Mouse (Mus musculus): ENCODE data around the gene Sectm1a.
"Not testable (repeated sequence)": the region's sequence is repeated elsewhere in the genome, so short reads cannot be mapped to it uniquely, and the experiment has no call there.

Sectm1a gene

GRCm38 (mm10) chr11:121069662-121070061 is 11.4 kb downstream of the Sectm1a start:
- DNase-seq (ENCODE audit: low read depth, low spot score); H3K27me3 ChIP-seq (ENCODE audit: control insufficient read depth, insufficient read depth, low read length, poor library complexity, severe bottlenecking); H3K36me3 ChIP-seq (ENCODE audit: control insufficient read depth, insufficient read depth, low read length, poor library complexity, severe bottlenecking): not testable (repeated sequence)

DNA sequence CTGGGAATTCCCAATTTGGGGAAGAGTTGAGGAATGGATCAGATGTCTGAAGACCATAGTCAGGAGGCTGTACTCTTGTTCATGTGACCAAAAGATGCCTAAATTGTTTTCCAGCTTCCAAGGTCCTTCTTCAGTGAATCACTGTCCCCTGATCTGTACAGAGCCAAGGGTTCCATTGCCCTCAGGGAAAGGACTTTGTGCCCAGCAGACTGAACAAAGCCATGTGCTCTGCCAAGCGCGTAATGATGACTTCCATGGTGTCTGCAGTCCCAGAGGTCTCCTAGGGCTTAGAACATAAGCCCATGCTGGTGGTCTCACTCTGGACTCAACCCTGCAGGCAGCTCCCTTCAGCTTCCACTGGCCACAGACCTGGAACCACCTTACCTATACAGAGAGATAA is 13.1 kb downstream of the Sectm1a start:
- no peaks in the 10 kb centered on the region for H3K27me3 ChIP-seq (ENCODE audit: control insufficient read depth, insufficient read depth, low read length, poor library complexity, severe bottlenecking)
- H3K36me3 ChIP-seq (ENCODE audit: control insufficient read depth, insufficient read depth, low read length, poor library complexity, severe bottlenecking) = no peaks in the 10 kb centered on the region
- no peak for DNase-seq (ENCODE audit: low read depth, low spot score)

DNA sequence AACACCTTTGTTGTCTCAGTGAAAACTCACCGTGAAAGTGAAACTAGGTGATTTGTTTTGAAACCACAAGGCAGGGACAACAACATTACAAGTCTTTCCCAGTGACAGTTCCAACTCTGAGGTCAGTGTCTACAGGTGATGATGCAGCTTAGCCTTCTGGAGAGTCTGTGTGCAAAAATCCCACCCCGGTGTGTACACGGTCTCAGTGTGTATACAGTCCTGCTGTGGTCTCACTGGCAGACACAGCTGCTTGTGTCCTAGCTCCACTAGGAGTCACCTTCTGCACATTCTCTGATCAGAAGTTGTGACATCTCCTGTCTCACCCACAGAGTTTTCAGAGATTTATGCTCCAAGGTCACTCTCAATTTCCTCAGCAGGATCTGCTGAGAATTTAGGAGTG is 16.8 kb downstream of the Sectm1a start:
- peak; percentile 38 for DNase-seq (ENCODE audit: low read depth, low spot score)
- Histone ChIP-seq H3K27me3 (ENCODE audit: control insufficient read depth, insufficient read depth, low read length, poor library complexity, severe bottlenecking) (no peaks in the 10 kb centered on the region), H3K36me3 (ENCODE audit: control insufficient read depth, insufficient read depth, low read length, poor library complexity, severe bottlenecking) (no peaks in the 10 kb centered on the region)

GRCm38 (mm10) chr11:121063379-121063778 is 17.6 kb downstream of the Sectm1a start, which contains the start of gene Sectm1b:
Gene Sectm1b, minus strand, starts transcription at chr11:121063569.
- DNase-seq (ENCODE audit: low read depth, low spot score) = no peak
- Histone ChIP-seq H3K36me3 (ENCODE audit: control insufficient read depth, insufficient read depth, low read length, poor library complexity, severe bottlenecking) (no peaks in the 10 kb centered on the region), H3K27me3 (ENCODE audit: control insufficient read depth, insufficient read depth, low read length, poor library complexity, severe bottlenecking) (no peaks in the 10 kb centered on the region)

- no peaks in the 10 kb centered on the region for H3K36me3 ChIP-seq (ENCODE audit: control insufficient read depth, insufficient read depth, low read length, poor library complexity, severe bottlenecking)
- no peaks in the 10 kb centered on the region for H3K27me3 ChIP-seq (ENCODE audit: control insufficient read depth, insufficient read depth, low read length, poor library complexity, severe bottlenecking)
- no peak for DNase-seq (ENCODE audit: low read depth, low spot score)
Measured at GRCm38 (mm10) chr11:121061615-121062014, 19.4 kb downstream of the Sectm1a start.

GRCm38 (mm10) chr11:121060401-121061067 is 20.5 kb downstream of the Sectm1a start:
- not testable (repeated sequence) for DNase-seq (ENCODE audit: low read depth, low spot score); H3K27me3 ChIP-seq (ENCODE audit: control insufficient read depth, insufficient read depth, low read length, poor library complexity, severe bottlenecking); H3K36me3 ChIP-seq (ENCODE audit: control insufficient read depth, insufficient read depth, low read length, poor library complexity, severe bottlenecking)

DNA sequence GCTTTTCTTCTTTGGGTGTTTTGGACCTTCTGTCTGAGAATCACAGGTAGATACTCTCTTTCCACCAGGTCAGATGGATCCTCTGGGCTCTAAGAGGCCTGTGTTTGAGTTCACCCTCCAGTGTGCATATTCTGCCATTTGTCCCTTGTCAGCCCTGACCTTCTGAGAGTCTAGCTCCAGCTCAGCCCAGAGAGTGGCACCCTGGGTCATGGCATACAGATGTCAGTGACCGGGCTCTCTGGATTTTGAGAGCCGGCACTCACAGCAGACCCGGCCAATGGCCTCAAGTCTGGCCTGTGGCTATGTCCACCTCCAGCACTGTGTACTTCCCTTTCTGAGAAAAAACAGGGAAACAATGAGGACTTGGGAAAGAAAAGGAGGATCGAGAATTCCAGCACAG is 21.5 kb downstream of the Sectm1a start:
- Histone ChIP-seq H3K27me3 (ENCODE audit: control insufficient read depth, insufficient read depth, low read length, poor library complexity, severe bottlenecking) (no peaks in the 10 kb centered on the region), H3K36me3 (ENCODE audit: control insufficient read depth, insufficient read depth, low read length, poor library complexity, severe bottlenecking) (no peaks in the 10 kb centered on the region)
- DNase-seq (ENCODE audit: low read depth, low spot score) = no peak

DNA sequence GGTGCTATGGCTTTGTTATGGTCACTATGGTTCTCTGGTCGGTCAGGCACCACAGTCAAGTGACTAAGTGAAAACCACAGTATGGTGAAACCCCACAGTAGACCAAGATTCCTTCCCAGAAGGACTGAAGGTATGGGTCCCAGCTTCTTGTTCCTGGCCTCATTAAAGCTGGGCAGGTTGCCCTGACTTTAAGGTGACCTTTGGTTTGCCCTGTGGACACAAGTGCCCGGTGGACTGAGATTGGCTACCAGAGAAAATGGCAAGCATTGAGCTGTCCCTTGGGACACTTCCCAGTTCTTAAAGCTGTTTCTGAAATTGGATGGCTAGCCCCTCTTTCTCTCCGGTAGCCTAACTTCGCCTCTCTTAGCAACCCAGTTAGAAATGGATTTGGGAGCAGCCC is 22.1 kb downstream of the Sectm1a start:
- DNase-seq (ENCODE audit: low read depth, low spot score) = no peak
- Histone ChIP-seq H3K36me3 (ENCODE audit: control insufficient read depth, insufficient read depth, low read length, poor library complexity, severe bottlenecking) (no peaks in the 10 kb centered on the region), H3K27me3 (ENCODE audit: control insufficient read depth, insufficient read depth, low read length, poor library complexity, severe bottlenecking) (no peaks in the 10 kb centered on the region)

DNA sequence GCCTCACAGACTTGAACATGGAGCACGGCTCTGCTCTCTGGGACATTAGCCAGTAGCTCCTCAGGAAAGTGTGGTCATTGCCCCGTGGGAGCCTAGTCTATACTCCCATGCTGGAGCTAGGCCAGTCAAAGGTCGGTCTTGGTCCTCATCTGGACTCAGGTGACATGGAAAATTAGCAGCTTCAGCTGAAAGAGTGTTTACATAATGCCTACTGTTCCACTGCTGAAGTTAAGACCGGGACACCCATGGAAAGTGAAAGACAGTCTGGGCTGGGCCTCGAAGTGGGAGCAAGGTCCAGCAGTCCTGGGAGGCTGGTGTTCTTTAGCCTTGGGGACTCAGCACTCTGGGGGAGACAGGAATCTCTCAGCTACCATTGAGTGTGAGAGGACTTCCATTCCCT is 22.9 kb downstream of the Sectm1a start:
- no peaks in the 10 kb centered on the region for H3K27me3 ChIP-seq (ENCODE audit: control insufficient read depth, insufficient read depth, low read length, poor library complexity, severe bottlenecking)

GRCm38 (mm10) chr11:121056536-121057236 is 24.3 kb downstream of the Sectm1a start:
- H3K36me3 ChIP-seq (ENCODE audit: control insufficient read depth, insufficient read depth, low read length, poor library complexity, severe bottlenecking) = no peaks in the 10 kb centered on the region
- no peaks in the 10 kb centered on the region for H3K27me3 ChIP-seq (ENCODE audit: control insufficient read depth, insufficient read depth, low read length, poor library complexity, severe bottlenecking)
- DNase-seq (ENCODE audit: low read depth, low spot score) = no peak

More for the DNA sequence above, 22.9 kb downstream of the Sectm1a start:
- H3K36me3 ChIP-seq (ENCODE audit: control insufficient read depth, insufficient read depth, low read length, poor library complexity, severe bottlenecking) = no peaks in the 10 kb centered on the region
- no peak for DNase-seq (ENCODE audit: low read depth, low spot score)

DNA sequence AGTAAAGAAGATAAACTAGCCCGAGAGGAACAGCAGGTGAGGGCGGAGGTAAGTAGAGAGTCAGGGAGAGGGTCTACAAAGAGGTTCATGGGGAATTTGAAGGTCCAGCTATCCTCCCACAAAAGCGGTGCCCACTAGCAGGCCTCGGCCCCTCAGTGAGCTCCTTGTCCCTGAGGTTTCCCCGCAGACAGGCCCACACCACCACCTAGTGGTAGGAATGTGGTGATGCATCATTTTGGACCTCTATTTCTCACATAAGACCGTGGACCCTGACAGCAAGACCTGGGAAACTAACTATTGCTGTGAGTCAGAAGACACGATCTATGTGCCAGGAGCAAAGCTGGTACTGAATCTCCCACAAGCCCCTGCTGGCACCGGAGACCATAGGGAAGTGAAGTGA is 27.5 kb downstream of the Sectm1a start:
- peak; percentile 81 for DNase-seq (ENCODE audit: low read depth, low spot score)
- no peaks in the 10 kb centered on the region for H3K27me3 ChIP-seq (ENCODE audit: control insufficient read depth, insufficient read depth, low read length, poor library complexity, severe bottlenecking)
- no peaks in the 10 kb centered on the region for H3K36me3 ChIP-seq (ENCODE audit: control insufficient read depth, insufficient read depth, low read length, poor library complexity, severe bottlenecking)

- no peaks in the 10 kb centered on the region for H3K27me3 ChIP-seq (ENCODE audit: control insufficient read depth, insufficient read depth, low read length, poor library complexity, severe bottlenecking)
- DNase-seq (ENCODE audit: low read depth, low spot score) = no peak
- H3K36me3 ChIP-seq (ENCODE audit: control insufficient read depth, insufficient read depth, low read length, poor library complexity, severe bottlenecking) = no peaks in the 10 kb centered on the region
Measured at GRCm38 (mm10) chr11:121052387-121052786, 28.6 kb downstream of the Sectm1a start.

- Histone ChIP-seq H3K27me3 (ENCODE audit: control insufficient read depth, insufficient read depth, low read length, poor library complexity, severe bottlenecking) (no peaks in the 10 kb centered on the region), H3K36me3 (ENCODE audit: control insufficient read depth, insufficient read depth, low read length, poor library complexity, severe bottlenecking) (no peaks in the 10 kb centered on the region)
- no peak for DNase-seq (ENCODE audit: low read depth, low spot score)
Measured at GRCm38 (mm10) chr11:121051793-121052192, 29.2 kb downstream of the Sectm1a start.

GRCm38 (mm10) chr11:121049840-121050239 is 31.2 kb downstream of the Sectm1a start:
- DNase-seq (ENCODE audit: low read depth, low spot score) = no peak
- H3K36me3 ChIP-seq (ENCODE audit: control insufficient read depth, insufficient read depth, low read length, poor library complexity, severe bottlenecking) = no peaks in the 10 kb centered on the region
- no peaks in the 10 kb centered on the region for H3K27me3 ChIP-seq (ENCODE audit: control insufficient read depth, insufficient read depth, low read length, poor library complexity, severe bottlenecking)

DNA sequence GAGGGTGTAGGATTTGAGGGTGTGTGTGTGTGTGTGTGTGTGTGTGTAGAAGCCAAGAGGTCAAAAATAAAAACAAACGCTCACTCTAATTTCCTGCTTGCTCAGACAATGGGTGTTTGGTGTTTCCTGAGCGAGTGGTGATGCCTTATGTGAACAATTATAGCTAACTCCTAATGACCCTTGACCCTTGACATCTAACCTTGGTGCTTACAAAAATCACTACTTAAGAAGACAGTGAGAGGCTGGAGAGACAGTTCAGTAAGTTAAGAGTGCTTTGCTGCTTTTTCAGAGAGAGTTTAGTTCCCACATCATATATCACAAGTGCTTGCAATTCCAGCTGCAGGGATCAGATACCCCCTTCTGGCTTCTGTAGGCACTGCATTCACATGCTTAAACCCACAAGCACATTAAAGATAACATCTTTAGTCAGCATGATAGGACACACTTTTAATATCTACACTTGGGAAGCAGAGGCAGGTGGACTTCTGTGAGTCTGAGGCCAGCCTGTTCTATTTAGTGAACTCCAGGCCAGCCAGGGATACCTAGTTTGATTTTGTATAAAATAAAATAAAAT is 33.1 kb downstream of the Sectm1a start:
- DNase-seq (ENCODE audit: low read depth, low spot score) = peak; percentile 17
- H3K36me3 ChIP-seq (ENCODE audit: control insufficient read depth, insufficient read depth, low read length, poor library complexity, severe bottlenecking) = no peaks in the 10 kb centered on the region
- H3K27me3 ChIP-seq (ENCODE audit: control insufficient read depth, insufficient read depth, low read length, poor library complexity, severe bottlenecking) = no peaks in the 10 kb centered on the region
